Mouse (Mus musculus): ENCODE measurements at regions not wholly inside any gene's neighbourhood (a gene's known extent, or its start where the extent isn't known, plus 50 kb on each side); places are given as distances from the start of the nearest gene placed in this dataset.
A peak's percentile ranks its signal among the peaks of the same experiment; 100 is the strongest.

- Histone ChIP-seq H3K4me3 (ENCODE audit: low read depth, low read length) (no peak overlapping the region), H3K4me1 (ENCODE audit: insufficient read depth, low read depth, low read length) (no peaks in the 10 kb centered on the region), H3K27me3 (ENCODE audit: insufficient read depth, low read length) (no peaks in the 10 kb centered on the region), H3K9me3 (replicated peaks) (no peaks in the 10 kb centered on the region), H3K36me3 (replicated peaks) (no peaks in the 10 kb centered on the region)
- ATAC-seq (ENCODE audit: extremely low read depth, insufficient number of reproducible peaks, low FRiP score, poor library complexity, severe bottlenecking) (no peak), DNase-seq (ENCODE audit: low spot score) (no peak)
- TF ChIP-seq POLR2AphosphoS5 (IDR thresholded peaks at IDR 0.05; ENCODE audit: insufficient replicate concordance, low read depth, low read length) = no peak
- no peak for TF ChIP-seq GATA2 (IDR thresholded peaks at IDR 0.05; ENCODE audit: borderline replicate concordance, low read depth, low read length)
- no peak for TF ChIP-seq CTCF (IDR thresholded peaks at IDR 0.05; ENCODE audit: low read depth, low read length)
- no peak for TF ChIP-seq GATA1 (IDR thresholded peaks at IDR 0.05; ENCODE audit: borderline replicate concordance, low read length)
- TF ChIP-seq TAL1 (conservative IDR thresholded peaks at IDR 0.05; ENCODE audit: low read depth, low read length) = no peak
These were observed 100.8 kb upstream of the Nek7 start for GRCm38 (mm10) chr1:138720728-138721127.

GRCm38 (mm10) chr1:138719297-138719696, 99.4 kb upstream of the Nek7 start:
- Histone ChIP-seq H3K36me3 (replicated peaks) (no peaks in the 10 kb centered on the region), H3K4me1 (ENCODE audit: insufficient read depth, low read depth, low read length) (no peaks in the 10 kb centered on the region), H3K4me3 (ENCODE audit: low read depth, low read length) (no peak overlapping the region), H3K9me3 (replicated peaks) (no peaks in the 10 kb centered on the region), H3K27me3 (ENCODE audit: insufficient read depth, low read length) (no peaks in the 10 kb centered on the region)
- TF ChIP-seq POLR2AphosphoS5 (IDR thresholded peaks at IDR 0.05; ENCODE audit: insufficient replicate concordance, low read depth, low read length) (no peak), GATA1 (IDR thresholded peaks at IDR 0.05; ENCODE audit: borderline replicate concordance, low read length) (no peak), TAL1 (conservative IDR thresholded peaks at IDR 0.05; ENCODE audit: low read depth, low read length) (no peak), CTCF (IDR thresholded peaks at IDR 0.05; ENCODE audit: low read depth, low read length) (no peak), GATA2 (IDR thresholded peaks at IDR 0.05; ENCODE audit: borderline replicate concordance, low read depth, low read length) (no peak)
- ATAC-seq (ENCODE audit: extremely low read depth, insufficient number of reproducible peaks, low FRiP score, poor library complexity, severe bottlenecking) (no peak), DNase-seq (ENCODE audit: low spot score) (no peak)

GRCm38 (mm10) chr1:138716991-138717390, 97.0 kb upstream of the Nek7 start:
- H3K9me3 ChIP-seq (replicated peaks) = no peaks in the 10 kb centered on the region
- no peaks in the 10 kb centered on the region for H3K4me1 ChIP-seq (ENCODE audit: insufficient read depth, low read depth, low read length)
- H3K36me3 ChIP-seq (replicated peaks) = no peaks in the 10 kb centered on the region
- ATAC-seq (ENCODE audit: extremely low read depth, insufficient number of reproducible peaks, low FRiP score, poor library complexity, severe bottlenecking) = no peak
- no peak for TF ChIP-seq GATA2 (IDR thresholded peaks at IDR 0.05; ENCODE audit: borderline replicate concordance, low read depth, low read length)
- TF ChIP-seq GATA1 (IDR thresholded peaks at IDR 0.05; ENCODE audit: borderline replicate concordance, low read length) = no peak
- no peak for DNase-seq (ENCODE audit: low spot score)
- H3K27me3 ChIP-seq (ENCODE audit: insufficient read depth, low read length) = no peaks in the 10 kb centered on the region
- H3K4me3 ChIP-seq (ENCODE audit: low read depth, low read length) = no peak overlapping the region

GRCm38 (mm10) chr1:138715162-138715561, 95.2 kb upstream of the Nek7 start:
- Histone ChIP-seq H3K4me3 (ENCODE audit: low read depth, low read length) (no peak overlapping the region), H3K9me3 (replicated peaks) (no peaks in the 10 kb centered on the region), H3K36me3 (replicated peaks) (no peaks in the 10 kb centered on the region), H3K27me3 (ENCODE audit: insufficient read depth, low read length) (no peaks in the 10 kb centered on the region), H3K4me1 (ENCODE audit: insufficient read depth, low read depth, low read length) (no peaks in the 10 kb centered on the region)
- DNase-seq (ENCODE audit: low spot score) = peak; percentile 4
- TF ChIP-seq POLR2AphosphoS5 (IDR thresholded peaks at IDR 0.05; ENCODE audit: insufficient replicate concordance, low read depth, low read length) (no peak), CTCF (IDR thresholded peaks at IDR 0.05; ENCODE audit: low read depth, low read length) (peak; percentile 13; the same call in 1 of the 2 replicates), GATA2 (IDR thresholded peaks at IDR 0.05; ENCODE audit: borderline replicate concordance, low read depth, low read length) (no peak), GATA1 (IDR thresholded peaks at IDR 0.05; ENCODE audit: borderline replicate concordance, low read length) (no peak), TAL1 (conservative IDR thresholded peaks at IDR 0.05; ENCODE audit: low read depth, low read length) (no peak)
- 0 out of 2 replicates have a peak, but pooled peaks have one; percentile 31 for ATAC-seq (ENCODE audit: extremely low read depth, insufficient number of reproducible peaks, low FRiP score, poor library complexity, severe bottlenecking)

- Histone ChIP-seq H3K36me3 (replicated peaks) (no peaks in the 10 kb centered on the region), H3K4me1 (ENCODE audit: insufficient read depth, low read depth, low read length) (no peaks in the 10 kb centered on the region; the same call in 1 of the 2 replicates), H3K4me3 (ENCODE audit: low read depth, low read length) (no peak overlapping the region), H3K27me3 (ENCODE audit: insufficient read depth, low read length) (peaks cover 4% of the 10 kb centered on the region; the same call in 1 of the 2 replicates), H3K9me3 (replicated peaks) (no peaks in the 10 kb centered on the region)
- no peak for ATAC-seq (ENCODE audit: extremely low read depth, insufficient number of reproducible peaks, low FRiP score, poor library complexity, severe bottlenecking)
- TF ChIP-seq POLR2AphosphoS5 (IDR thresholded peaks at IDR 0.05; ENCODE audit: insufficient replicate concordance, low read depth, low read length) (no peak), GATA1 (IDR thresholded peaks at IDR 0.05; ENCODE audit: borderline replicate concordance, low read length) (no peak), GATA2 (IDR thresholded peaks at IDR 0.05; ENCODE audit: borderline replicate concordance, low read depth, low read length) (no peak), TAL1 (conservative IDR thresholded peaks at IDR 0.05; ENCODE audit: low read depth, low read length) (no peak), CTCF (IDR thresholded peaks at IDR 0.05; ENCODE audit: low read depth, low read length) (no peak)
- no peak for DNase-seq (ENCODE audit: low spot score)
These were observed 89.3 kb upstream of the Nek7 start for GRCm38 (mm10) chr1:138709229-138709608.

GRCm38 (mm10) chr1:138708507-138709228, 88.7 kb upstream of the Nek7 start:
- H3K4me3 ChIP-seq (ENCODE audit: low read depth, low read length) = no peak overlapping the region
- H3K36me3 ChIP-seq (replicated peaks) = no peaks in the 10 kb centered on the region
- TF ChIP-seq GATA1 (IDR thresholded peaks at IDR 0.05; ENCODE audit: borderline replicate concordance, low read length) = no peak
- TF ChIP-seq CTCF (IDR thresholded peaks at IDR 0.05; ENCODE audit: low read depth, low read length) = no peak
- TF ChIP-seq TAL1 (conservative IDR thresholded peaks at IDR 0.05; ENCODE audit: low read depth, low read length) = no peak
- TF ChIP-seq GATA2 (IDR thresholded peaks at IDR 0.05; ENCODE audit: borderline replicate concordance, low read depth, low read length) = no peak
- TF ChIP-seq POLR2AphosphoS5 (IDR thresholded peaks at IDR 0.05; ENCODE audit: insufficient replicate concordance, low read depth, low read length) = no peak
- DNase-seq (ENCODE audit: low spot score) = no peak
- ATAC-seq (ENCODE audit: extremely low read depth, insufficient number of reproducible peaks, low FRiP score, poor library complexity, severe bottlenecking) = no peak
- H3K27me3 ChIP-seq (ENCODE audit: insufficient read depth, low read length) = peaks cover 4% of the 10 kb centered on the region; the same call in 1 of the 2 replicates
- H3K4me1 ChIP-seq (ENCODE audit: insufficient read depth, low read depth, low read length) = no peaks in the 10 kb centered on the region; the same call in 1 of the 2 replicates
- no peaks in the 10 kb centered on the region for H3K9me3 ChIP-seq (replicated peaks)
